Mouse (Mus musculus) cerebral cortex, adult 2 months (tissue): ENCODE results near the gene Cacna1h.

Experiments
- WGBS: fragments of 180-500 bp; shearing (Covaris S2); methylation state at CpG from one replicate; pipeline ENCODE4 v1.1.7; 2018; 5-methylcytosine and 5-hydroxymethylcytosine counted together

The Cacna1h gene

GRCm38 (mm10) chr17:25433617-25434606, at the start of gene Cacna1h:
Gene Cacna1h, minus strand, starts transcription at chr17:25433783.
- under 1% methylated on average over 76 of the region's 103 CpGs for WGBS

- WGBS, result 64% methylated on average over 6 of the region's 6 CpGs
Measured at GRCm38 (mm10) chr17:25482092-25482491, 48.5 kb upstream of the Cacna1h start.

GRCm38 (mm10) chr17:25480820-25481219, 47.2 kb upstream of the Cacna1h start:
- WGBS, result 79% methylated on average over 4 of the region's 4 CpGs

GRCm38 (mm10) chr17:25480152-25480551, 46.6 kb upstream of the Cacna1h start:
- WGBS, result 57% methylated on average over 8 of the region's 8 CpGs

DNA sequence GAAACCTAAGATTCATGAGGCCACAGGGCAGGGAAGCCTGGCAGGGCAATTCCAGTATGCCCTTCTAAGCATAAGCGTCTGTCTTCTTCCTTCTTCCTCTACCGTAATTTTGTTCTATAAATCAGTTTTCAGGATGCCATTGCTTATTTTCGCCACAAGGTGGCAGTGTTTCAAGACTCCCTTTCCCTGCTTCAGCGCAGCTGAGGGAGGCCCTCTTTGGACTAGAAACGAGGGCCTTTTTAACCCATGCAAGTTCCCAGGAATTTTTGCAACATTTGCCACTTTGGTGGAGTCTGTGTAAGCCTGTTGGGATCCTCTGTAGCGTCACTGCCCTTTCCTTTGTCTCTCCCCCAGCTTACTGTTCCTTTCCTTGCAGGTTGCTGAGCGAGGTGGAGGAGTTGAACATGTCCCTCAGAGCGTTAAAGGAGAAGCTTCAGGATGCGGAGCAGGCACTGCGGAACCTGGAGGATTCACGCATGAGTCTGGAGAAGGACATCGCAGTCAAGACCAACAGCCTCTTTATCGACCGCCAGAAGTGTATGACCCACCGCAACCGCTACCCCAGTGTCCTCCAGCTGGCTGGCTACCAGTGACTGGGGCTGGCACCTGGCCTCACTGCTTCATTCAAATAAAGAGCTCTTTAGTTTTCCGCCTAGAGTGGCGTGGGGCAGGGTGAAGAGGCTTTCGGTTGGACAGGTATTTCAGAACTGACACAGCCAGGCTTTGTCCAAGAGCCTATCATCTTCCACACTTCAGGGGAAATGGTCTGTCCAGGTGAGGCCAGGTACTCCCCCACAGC, 42.6 kb upstream of the Cacna1h start:
- 30% methylated on average over 19 of the region's 19 CpGs for WGBS

- whole genome bisulfite sequencing, result 2% methylated on average over 38 of the region's 38 CpGs
Measured at GRCm38 (mm10) chr17:25474330-25475077, 40.9 kb upstream of the Cacna1h start.

GRCm38 (mm10) chr17:25472044-25472443, 38.5 kb upstream of the Cacna1h start:
- 74% methylated on average over 14 of the region's 14 CpGs for WGBS

- 57% methylated on average over 8 of the region's 8 CpGs for WGBS
Measured at GRCm38 (mm10) chr17:25471418-25471817, 37.8 kb upstream of the Cacna1h start.

DNA sequence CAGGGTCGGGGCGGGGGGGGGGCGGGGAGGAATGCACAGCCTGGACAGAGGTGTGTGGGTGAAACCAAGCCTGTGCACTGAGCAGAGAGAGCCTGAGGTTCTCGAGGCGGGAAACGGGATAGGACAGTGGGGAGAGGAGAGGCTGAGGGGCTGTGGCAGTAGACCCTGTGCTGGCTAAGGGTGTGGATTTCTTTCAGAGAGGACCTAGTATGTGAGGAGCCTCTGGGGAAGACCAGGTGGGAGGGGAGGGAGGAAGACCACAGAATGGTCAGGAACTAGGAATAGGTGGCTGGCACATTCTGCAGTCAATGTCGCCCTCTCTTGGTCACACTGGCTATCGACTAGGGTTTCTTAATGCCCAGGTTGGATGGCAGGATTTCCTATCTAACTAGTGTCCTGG, 36.2 kb upstream of the Cacna1h start:
- WGBS, result 15% methylated on average over 8 of the region's 8 CpGs

DNA sequence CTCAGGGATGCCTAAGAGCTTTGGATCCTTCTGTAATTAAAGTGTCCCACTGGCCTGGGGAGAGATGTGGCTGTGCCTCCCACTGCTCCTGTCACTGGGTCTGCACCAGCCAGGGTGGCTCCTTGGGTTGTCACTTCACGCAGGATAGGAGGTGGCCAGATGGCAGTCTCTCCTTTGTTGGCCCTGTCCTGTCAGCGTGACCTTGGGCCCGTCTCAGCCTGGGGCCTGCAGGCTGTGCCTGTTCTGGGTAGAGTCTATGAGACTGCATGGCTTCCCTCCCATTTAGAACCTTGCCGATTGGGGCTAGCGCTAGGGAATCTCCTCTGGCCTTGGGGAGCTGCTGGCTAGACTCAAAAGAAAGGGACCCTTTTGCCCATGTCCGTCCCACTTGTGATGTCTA, 34.7 kb upstream of the Cacna1h start:
- 83% methylated on average over 6 of the region's 6 CpGs for WGBS

GRCm38 (mm10) chr17:25467781-25468180, 34.2 kb upstream of the Cacna1h start:
- WGBS, result 84% methylated on average over 6 of the region's 6 CpGs

DNA sequence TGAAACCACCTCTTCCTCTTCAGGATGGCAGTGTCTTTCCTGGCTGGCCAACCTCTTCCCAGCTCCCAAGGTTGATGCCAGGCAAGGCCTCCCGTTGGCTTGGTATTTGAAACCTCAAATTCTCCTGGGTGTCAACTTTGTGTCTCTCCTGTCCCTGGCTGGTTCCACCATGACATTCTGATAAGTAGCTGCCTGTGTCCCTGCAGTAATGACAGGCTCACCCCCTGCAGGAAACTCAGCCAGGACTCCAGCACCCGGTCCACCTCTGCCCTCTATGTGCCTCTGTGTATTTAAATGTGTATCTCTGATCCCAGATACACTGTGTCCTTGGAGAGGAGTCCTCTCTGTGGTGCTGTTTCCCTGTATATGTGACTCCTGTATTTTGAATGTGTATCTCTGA, 32.7 kb upstream of the Cacna1h start:
- 87% methylated on average over 2 of the region's 2 CpGs for WGBS

GRCm38 (mm10) chr17:25464091-25464490, 30.5 kb upstream of the Cacna1h start:
- WGBS, result 94% methylated on average over 4 of the region's 4 CpGs

- WGBS, result 79% methylated on average over 4 of the region's 4 CpGs
Measured at GRCm38 (mm10) chr17:25463326-25463945, 29.9 kb upstream of the Cacna1h start.

- WGBS, result 59% methylated on average over 9 of the region's 9 CpGs
Measured at GRCm38 (mm10) chr17:25462236-25462875, 28.8 kb upstream of the Cacna1h start.

GRCm38 (mm10) chr17:25456540-25456939, 23.0 kb upstream of the Cacna1h start:
- 36% methylated on average over 8 of the region's 8 CpGs for WGBS

GRCm38 (mm10) chr17:25454272-25454671, 20.7 kb upstream of the Cacna1h start, which contains the start of gene Tekt4:
Gene Tekt4, plus strand, starts transcription at chr17:25454615.
- WGBS, result 10% methylated on average over 2 of the region's 2 CpGs

DNA sequence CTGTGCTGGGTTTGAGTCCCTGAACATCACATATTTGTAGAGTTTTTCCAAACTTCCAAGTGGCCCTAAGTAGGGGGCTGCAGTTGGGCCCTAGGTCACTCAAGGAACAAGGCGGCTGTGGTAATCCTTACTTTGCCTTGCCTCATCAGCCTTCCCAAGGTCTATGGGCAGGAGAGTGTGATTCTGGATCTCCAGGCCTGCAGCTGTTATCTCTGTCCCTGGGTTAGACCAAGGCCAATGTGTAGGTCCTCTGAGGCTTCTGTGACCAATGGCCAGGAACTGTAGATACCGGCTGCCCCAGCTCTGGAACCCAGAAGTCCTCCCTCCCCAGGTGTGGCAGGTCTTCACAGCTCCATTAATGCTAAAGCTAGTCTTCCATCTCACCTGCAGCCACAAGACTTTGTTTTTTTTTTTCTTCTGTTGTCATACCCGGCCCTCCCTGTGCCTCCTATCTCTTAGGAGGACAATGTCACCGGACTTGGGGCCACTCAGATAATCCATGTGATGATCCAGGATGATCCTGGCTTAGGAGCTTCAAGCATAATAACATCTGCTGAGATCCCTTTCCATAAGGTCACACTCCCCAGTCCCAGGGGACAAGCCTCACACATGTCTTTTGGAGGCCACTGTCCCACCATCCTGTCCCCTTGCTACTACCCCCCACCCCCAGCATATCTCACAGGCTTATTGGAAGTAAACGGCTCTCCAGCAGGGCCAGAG, 18.8 kb upstream of the Cacna1h start:
- 84% methylated on average over 5 of the region's 5 CpGs for WGBS

DNA sequence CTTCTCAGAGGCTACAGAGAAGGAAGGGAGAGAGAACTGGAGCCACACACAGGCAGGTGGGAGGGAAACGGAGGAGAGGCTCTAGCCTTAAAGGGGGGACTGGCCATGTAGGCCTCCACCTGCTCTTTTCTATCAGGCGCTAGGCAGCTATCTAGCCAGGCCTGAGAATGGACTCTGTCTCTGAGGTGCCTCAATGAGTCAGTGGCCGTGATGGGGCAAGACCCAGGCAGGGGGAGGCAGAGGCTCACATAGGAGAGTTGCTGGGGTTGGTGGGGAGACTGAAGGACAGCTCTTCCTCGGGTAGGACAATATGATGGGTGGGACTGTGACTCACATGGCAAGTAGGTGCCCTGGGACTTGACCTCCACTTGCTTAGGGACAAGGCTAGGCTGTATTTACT, 16.7 kb upstream of the Cacna1h start:
- 85% methylated on average over 4 of the region's 4 CpGs for WGBS

- WGBS, result 73% methylated on average over 12 of the region's 12 CpGs
Measured at GRCm38 (mm10) chr17:25447865-25448264, 14.3 kb upstream of the Cacna1h start.
